Mouse (Mus musculus) gastrocnemius, postnatal 4 days (tissue): ENCODE results near the gene Psmd13. TPM values are rescaled to one million over a fixed set of nuclear protein-coding genes. Genes with fewer than 3 reads are reported as not detected.
A peak's percentile ranks its signal among the peaks of the same experiment; 100 is the strongest.
"Not testable (repeated sequence)": the region's sequence is repeated elsewhere in the genome, so short reads cannot be mapped to it uniquely, and the experiment has no call there.

ENCODE experiments used
- DNase-seq, 2 experiments: peaks; one replicate each; pipeline ENCODE4 v3.0.0; 2021 to 2022; ENCODE audit warnings: low spot score in 2 of 2, mixed read lengths in 2 of 2
- total RNA-seq, 2 experiments: library from RNA; stranded (reverse); gene quantifications; 2 replicates each; pipeline ENCODE4 v1.2.3; 2021

The Psmd13 gene
- total RNA-seq, 2 experiments from 2014 or later: 120 to 129 TPM

DNA sequence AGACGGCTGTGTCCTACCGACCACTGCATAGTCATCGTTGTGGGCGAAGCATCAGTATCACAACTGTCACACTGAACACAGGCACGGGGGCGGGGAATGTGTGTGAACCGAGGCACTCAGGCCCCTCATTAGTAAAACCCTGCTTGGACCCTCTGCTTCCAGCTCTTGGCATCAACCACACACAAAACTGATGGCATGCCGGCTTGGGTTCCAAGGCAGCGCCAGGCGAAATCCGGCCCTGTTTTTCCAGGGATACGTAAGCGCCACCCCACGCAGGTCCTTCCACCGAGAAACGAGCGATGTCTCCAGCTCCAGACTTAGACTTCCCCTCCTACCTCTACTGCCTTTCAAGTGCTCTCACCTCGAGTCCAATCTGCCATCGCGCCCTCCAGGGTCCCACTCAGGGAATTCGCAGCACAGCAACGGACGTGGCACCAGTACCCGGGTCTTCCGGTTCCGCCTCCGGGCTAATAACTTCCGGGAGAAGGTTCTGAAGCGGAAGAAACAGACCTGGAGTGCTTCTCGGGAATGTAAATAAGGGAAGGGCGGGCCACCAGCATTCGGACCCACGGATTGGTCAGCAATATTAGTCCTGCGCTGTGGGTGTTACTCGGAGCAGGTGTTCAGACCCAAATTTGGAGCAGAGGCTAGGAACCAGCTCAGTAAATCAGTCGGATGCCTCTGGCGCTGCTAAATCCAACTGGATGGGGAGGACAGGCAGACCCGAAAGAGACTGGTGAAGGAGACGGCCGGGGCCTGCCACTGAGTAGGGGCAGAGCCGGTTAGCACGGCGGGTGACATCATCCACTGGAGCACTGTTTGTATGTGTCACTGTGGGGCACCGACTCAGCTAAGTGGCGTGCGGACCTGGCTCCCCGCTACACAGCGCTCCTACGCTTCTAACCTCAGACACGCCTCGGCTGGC is 25.6 kb upstream of the Psmd13 start, which contains the start of gene Gm45785:
Gene Gm45785, minus strand, starts transcription at position 472 of the 925 bp plus-strand sequence.
- peak; percentile 59 to 83 for DNase-seq

- peak; percentile 80 to 91 for DNase-seq
Measured at GRCm38 (mm10) chr7:140856785-140857549, 24.8 kb upstream of the Psmd13 start, which contains the start of gene Ric8a. TSS of gene Ric8a (plus strand) at chr7:140856957.

DNA sequence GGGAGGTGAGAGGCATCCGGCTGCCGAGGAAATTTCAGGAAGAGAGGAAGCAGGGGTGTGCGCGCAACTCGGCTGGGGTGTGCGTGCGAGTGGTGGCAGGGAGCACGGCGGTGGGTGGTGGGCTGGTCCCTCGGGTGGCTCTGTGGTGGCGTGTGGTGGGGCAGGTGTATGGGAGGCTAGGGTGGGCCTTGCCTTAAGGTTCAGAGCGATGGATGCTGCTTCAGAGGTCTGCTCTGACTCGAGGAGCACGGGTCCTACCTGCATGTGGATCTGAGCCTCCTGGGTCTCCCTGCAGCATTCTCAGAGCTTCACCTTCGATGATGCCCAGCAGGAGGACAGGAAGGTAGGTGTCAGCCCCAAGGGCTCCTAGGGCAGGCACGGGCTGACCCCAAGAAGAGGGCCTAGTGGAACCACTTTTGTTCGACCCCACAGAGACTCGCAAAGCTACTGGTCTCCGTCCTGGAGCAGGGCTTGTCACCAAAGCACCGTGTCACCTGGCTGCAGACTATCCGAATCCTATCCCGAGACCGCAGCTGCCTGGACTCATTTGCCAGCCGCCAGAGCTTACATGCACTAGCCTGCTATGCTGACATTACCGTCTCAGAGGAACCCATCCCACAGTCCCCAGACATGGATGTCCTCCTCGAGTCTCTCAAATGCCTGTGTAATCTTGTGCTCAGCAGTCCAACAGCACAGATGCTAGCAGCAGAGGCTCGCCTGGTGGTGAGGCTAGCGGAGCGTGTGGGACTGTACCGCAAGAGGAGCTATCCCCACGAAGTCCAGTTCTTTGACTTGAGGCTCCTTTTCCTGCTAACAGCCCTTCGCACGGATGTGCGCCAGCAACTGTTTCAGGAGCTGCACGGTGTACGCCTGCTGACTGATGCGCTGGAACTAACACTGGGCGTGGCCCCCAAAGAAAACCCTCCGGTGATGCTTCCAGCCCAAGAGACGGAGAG is 23.9 kb upstream of the Psmd13 start, which contains the start of gene Bet1l:
Gene Bet1l, minus strand, starts transcription at position 28 of the 956 bp plus-strand sequence.
- DNase-seq: no peak

DNA sequence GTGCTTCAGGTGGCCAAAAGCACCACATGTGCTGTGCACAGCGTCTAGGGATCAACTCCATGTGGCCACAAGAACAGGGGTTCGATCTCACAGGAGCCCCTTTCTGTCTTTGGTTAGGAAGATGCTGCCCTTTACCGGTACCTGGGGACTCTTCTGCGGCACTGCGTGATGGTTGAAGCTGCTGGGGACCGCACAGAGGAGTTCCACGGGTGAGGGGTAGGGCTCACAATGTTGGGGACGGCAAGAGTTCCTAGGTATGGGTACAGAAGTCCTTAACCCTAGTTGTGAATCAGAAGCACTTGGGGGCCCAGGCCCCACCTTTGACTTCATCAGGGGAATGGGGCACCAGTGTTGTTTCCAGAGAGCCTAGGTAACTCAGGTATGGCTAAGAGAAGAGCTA is 23.0 kb upstream of the Psmd13 start:
- DNase-seq: no peak

DNA sequence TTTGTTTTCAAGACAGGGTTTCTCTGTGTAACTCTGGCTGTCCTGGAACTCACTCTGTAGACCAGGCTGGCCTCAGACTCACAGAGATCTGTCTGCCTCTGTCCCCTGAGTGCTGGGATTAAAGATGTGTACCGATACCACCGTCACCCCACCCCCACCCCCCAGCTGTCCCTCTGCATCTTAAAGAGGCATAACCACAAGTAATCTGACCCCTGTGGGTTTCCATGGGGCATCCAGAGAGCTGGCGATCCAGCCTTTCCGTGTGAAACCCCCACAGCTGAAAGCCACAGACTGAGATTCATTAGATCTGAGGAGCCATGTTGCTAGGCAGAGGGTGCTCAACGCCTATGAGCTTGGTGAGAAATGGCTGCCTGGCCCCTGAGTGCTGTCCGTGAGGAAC is 21.8 kb upstream of the Psmd13 start:
- DNase-seq: no peak

- DNase-seq: no peak
Measured at GRCm38 (mm10) chr7:140860728-140861127, 21.0 kb upstream of the Psmd13 start.

DNA sequence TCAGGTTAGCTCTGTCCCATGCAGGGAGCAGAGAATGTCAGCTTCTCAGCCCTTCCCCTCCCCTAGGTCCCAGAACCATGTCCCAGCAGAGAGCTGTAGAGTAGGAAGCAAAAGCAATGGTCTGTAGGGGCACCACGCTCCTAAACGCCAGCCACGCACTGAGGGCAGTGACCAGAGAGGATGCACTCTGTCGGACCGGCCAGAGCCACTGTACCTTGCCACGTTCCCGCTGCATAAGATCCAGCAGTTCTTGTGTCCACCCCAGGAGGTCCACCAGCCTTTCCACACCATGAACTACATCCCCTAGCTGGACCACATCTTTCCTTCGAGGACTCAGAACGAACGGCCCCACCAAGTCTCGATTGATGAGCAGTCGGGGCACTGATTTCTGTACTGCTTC is 17.0 kb upstream of the Psmd13 start:
- DNase-seq: no peak

GRCm38 (mm10) chr7:140874224-140874623 is 7.5 kb upstream of the Psmd13 start:
- no peak for DNase-seq

DNA sequence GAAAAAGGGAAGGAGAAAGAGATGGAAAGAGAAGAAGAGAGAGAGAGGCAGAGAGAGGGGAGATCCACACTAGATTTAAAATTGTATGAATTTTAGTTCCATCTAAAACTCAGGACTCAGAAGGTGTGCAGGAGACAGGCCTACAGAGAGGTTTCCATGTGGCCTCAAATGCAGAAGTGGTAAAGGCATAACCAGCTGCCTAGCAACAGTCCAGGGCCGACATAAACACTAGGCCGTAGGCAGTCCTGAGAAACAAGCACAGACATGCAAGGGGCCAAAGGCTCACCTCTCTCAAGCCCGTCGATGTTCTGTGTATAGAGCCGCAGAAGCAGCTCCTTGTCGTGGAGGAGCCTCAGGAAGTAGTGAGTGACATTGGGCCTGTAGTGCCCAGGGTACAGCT is 4.4 kb upstream of the Psmd13 start:
- no peak for DNase-seq

- no peak for DNase-seq
Measured at GRCm38 (mm10) chr7:140879355-140879754, 2.4 kb upstream of the Psmd13 start.

DNA sequence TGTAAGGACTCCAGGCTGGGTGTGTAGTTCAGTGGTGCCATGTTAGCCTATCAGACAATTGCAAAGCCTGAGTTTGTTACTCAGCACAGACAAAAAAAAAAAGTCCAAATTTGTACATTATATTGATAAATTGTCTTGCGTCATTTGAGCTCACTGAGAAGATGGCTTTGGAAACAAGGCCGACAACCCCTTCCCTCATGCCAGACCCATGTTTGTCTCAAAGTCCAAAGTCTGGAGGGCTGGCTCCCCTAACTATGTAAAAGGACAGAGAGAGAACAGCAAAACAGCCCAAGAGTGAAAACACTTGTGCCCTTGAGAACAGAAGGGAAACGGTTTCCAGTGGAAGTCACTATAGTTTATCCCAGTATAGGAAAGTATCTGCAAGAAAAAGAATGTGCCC is 1.3 kb upstream of the Psmd13 start:
- DNase-seq: no peak

GRCm38 (mm10) chr7:140880865-140881515 is 778 bp upstream of the Psmd13 start:
- no peak for DNase-seq

DNA sequence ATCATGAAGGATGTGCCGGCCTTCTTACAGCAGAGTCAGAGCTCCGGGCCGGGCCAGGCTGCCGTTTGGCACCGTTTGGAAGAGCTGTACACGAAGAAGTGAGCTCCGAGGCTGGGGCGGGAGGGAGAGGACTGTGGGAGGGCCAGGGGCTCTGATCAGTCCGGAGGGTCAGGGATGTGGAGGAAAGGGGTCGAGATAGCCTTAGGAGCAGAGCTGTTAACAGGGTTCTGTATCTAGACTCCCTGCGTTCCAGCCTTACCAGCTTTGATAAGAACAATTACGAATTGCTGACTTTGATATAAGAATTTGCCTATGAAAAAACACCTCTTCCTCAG is 668 bp downstream of the Psmd13 start:
- no peak for DNase-seq

- not testable (repeated sequence) for DNase-seq
Measured at GRCm38 (mm10) chr7:140890636-140891035, 8.9 kb downstream of the Psmd13 start.

DNA sequence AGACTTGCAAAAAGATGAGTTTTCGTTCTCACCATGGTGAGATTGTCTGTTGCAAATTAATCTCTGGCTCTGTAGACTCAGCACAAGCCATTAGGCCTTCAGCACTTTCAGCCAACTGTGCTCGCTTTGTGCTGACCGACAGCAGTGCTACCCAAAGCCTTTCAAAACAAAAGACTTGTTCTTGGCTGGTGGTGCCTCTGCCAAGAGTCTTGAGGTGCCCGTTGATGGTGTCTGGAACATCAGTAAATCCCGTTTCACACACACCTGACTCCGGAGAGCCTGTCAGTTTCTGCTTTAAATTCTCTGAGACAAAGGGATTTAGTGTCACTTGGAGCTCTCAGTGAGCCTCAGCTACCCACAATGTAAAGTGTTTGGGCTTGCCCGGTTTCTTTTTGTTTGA is 12.3 kb downstream of the Psmd13 start:
- DNase-seq: no peak

GRCm38 (mm10) chr7:140894611-140895010 is 12.8 kb downstream of the Psmd13 start:
- no peak for DNase-seq

DNA sequence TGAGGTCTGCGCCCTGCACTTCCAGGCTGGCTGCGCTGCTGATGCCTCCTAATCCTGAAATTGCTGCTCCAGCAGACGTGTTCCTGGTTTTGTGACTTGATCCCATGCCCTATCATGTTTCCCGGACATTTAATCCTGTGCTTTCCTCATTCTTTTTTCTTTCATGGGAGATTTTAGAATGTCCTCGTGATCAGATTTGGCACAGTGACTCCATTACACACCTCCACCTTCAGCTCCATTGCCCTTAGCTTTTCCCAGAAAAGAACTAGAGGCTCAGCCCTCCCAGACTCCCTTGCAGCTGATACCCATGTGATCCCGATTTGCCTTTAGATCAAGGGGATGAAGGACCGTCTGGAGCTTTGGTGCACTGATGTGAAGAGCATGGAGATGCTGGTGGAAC is 16.1 kb downstream of the Psmd13 start:
- no peak for DNase-seq

DNA sequence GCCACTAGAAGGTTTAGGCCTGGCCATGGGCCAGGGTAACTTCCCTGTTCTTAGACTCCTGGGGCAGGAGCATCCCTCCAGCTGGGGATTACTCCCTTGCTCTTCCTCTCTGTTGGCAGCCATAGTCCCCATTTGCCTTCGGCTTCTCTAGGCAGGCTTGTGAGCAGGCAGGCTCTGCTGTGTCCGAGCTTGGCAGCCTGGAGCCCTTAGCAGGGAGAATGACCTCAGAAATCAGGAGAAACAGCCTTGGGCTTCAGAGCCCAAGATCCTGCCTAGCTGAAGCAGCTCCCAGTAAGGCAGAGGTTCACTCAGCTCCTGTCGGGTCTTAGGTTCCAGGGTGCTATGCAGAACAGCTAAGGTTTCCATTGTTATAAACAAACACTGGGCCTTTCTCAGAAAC is 17.4 kb downstream of the Psmd13 start:
- no peak for DNase-seq

GRCm38 (mm10) chr7:140900220-140900619 is 18.5 kb downstream of the Psmd13 start, which contains the start of gene Cox8b:
TSS of gene Cox8b (minus strand) at chr7:140900446.
- peak in 1 of 2 experiments; percentile 40 for DNase-seq
